ENCODE assay signal across 9 mouse cellular contexts in genomic region chr11:118507904-118508303, GRCm38 (mm10). TPM values are rescaled to one million over a fixed set of nuclear protein-coding genes. Genes with fewer than 3 reads are reported as not detected.
DNase-seq lines count a peak whose midpoint lies in the region; ATAC-seq and TF ChIP-seq lines count a peak whose summit lies in the region.
"Had no signal": no experiment of that assay in that cellular context is flagged by ENCODE, and none has a peak within 500 bp of the region (broad histone marks: within the 10 kb centered on the region; RNA-seq: fewer than 3 reads in every experiment).

No protein-coding gene starts in this region.

- H3K36me3 ChIP-seq in neural tube, embryonic 15.5 days, result no peaks in the 10 kb centered on the region; the same call in 1 of the 2 replicates
- no peaks in the 10 kb centered on the region for H3K36me3 ChIP-seq in kidney, postnatal 0 days (ENCODE audit: insufficient read depth, low read length)
- H3K36me3 ChIP-seq in liver, embryonic 13.5 days, result no peaks in the 10 kb centered on the region

- TF ChIP-seq CTCF in kidney, postnatal 0 days (IDR thresholded peaks at IDR 0.05; ENCODE audit: low read depth), result peak; percentile 98

- H3K4me1 ChIP-seq in neural tube, embryonic 15.5 days, result peaks cover 33% of the 10 kb centered on the region
- no peaks in the 10 kb centered on the region for H3K4me1 ChIP-seq in kidney, postnatal 0 days (replicated peaks; ENCODE audit: insufficient read depth, low read length)
- peaks cover 5% of the 10 kb centered on the region for H3K4me1 ChIP-seq in liver, embryonic 13.5 days (replicated peaks)

- ATAC-seq in neural tube, embryonic 15.5 days (ENCODE audit: low FRiP score), result no peak
- no peak; the same call in 1 of the 2 replicates for ATAC-seq in kidney, postnatal 0 days (replicated peaks; ENCODE audit: low FRiP score, low read depth)
- no peak for ATAC-seq in liver, embryonic 13.5 days (ENCODE audit: low read depth)

- H3K9ac ChIP-seq in neural tube, embryonic 15.5 days (replicated peaks), result no peak overlapping the region
- no peak overlapping the region for H3K9ac ChIP-seq in kidney, postnatal 0 days (ENCODE audit: low read depth, low read length)
- no peak overlapping the region for H3K9ac ChIP-seq in liver, embryonic 13.5 days

- 26% methylated on average over 5 of the region's 5 CpGs for WGBS in neural tube, embryonic 15.5 days
- 19% methylated on average over 5 of the region's 5 CpGs for WGBS in kidney, postnatal 0 days
- 25% methylated on average over 5 of the region's 5 CpGs for WGBS in liver, embryonic 13.5 days (ENCODE audit: insufficient replicate concordance)

- no peak overlapping the region for H3K4me3 ChIP-seq in neural tube, embryonic 15.5 days (replicated peaks)
- H3K4me3 ChIP-seq in kidney, postnatal 0 days (replicated peaks; ENCODE audit: low read depth, low read length), result no peak overlapping the region
- H3K4me3 ChIP-seq in liver, embryonic 13.5 days (replicated peaks), result no peak overlapping the region
- H3K4me3 ChIP-seq: erythroblast, embryonic 14.5 days had no signal

- H3K9me3 ChIP-seq in neural tube, embryonic 15.5 days (replicated peaks), result no peaks in the 10 kb centered on the region
- no peaks in the 10 kb centered on the region for H3K9me3 ChIP-seq in kidney, postnatal 0 days (replicated peaks; ENCODE audit: low read length)
- no peaks in the 10 kb centered on the region for H3K9me3 ChIP-seq in liver, embryonic 13.5 days (replicated peaks)

- H3K4me2 ChIP-seq in neural tube, embryonic 15.5 days, result no peak overlapping the region
- H3K4me2 ChIP-seq in kidney, postnatal 0 days (ENCODE audit: low read length), result no peak overlapping the region
- H3K4me2 ChIP-seq in liver, embryonic 13.5 days, result no peak overlapping the region

- H3K27ac ChIP-seq in neural tube, embryonic 15.5 days (replicated peaks), result no peak overlapping the region
- H3K27ac ChIP-seq in kidney, postnatal 0 days, result no peak overlapping the region
- H3K27ac ChIP-seq in liver, embryonic 13.5 days, result no peak overlapping the region

- H3K27me3 ChIP-seq in neural tube, embryonic 15.5 days (replicated peaks), result no peaks in the 10 kb centered on the region
- peaks cover 7% of the 10 kb centered on the region; the same call in 1 of the 2 replicates for H3K27me3 ChIP-seq in kidney, postnatal 0 days (ENCODE audit: insufficient read depth, low read length)
- peaks cover 31% of the 10 kb centered on the region for H3K27me3 ChIP-seq in liver, embryonic 13.5 days

- peak; percentile 80 for DNase-seq in neural tube, embryonic 10.5 days (ENCODE audit: extremely low spot score, low spot score)
- peak; percentile 87 for DNase-seq in cerebellum, adult 8-10 months
- peak; percentile 70 for DNase-seq in gastrocnemius, adult 18-20 months (ENCODE audit: low spot score)
- DNase-seq in kidney, postnatal 0 days (ENCODE audit: low spot score), result peak; percentile 80
- DNase-seq in liver, embryonic 13.5 days, result peak; percentile 41
- DNase-seq in ovary, postnatal 14 days (ENCODE audit: low spot score), result peak; percentile 75
- DNase-seq in thymus, postnatal 25 days, result peak; percentile 69

RNA-seq across cellular contexts. Expression of gene Engase, which starts 31.3 kb away (rescaled TPM):
- 7.1 and 8.7 TPM in 2 replicates for polyA plus RNA-seq in neural tube, embryonic 15.5 days (2015; fragmentation: Nextera tagmentation; extraction: Ambion mirVana)
- total RNA-seq in gastrocnemius, adult 18-20 months (2021), result 1 to 10 TPM; 3.5 to 4.1 TPM
- 5.3 and 5.8 TPM in 2 replicates for polyA plus RNA-seq in kidney, postnatal 0 days (2015; fragmentation: Nextera tagmentation; extraction: Ambion mirVana)
- 8.1 and 8.8 TPM in 2 replicates for polyA plus RNA-seq in liver, embryonic 13.5 days (2015; fragmentation: Nextera tagmentation; extraction: Ambion mirVana)
